Mouse (Mus musculus): Measurements from ENCODE around the gene Uroc1. TPM values are rescaled to one million over a fixed set of nuclear protein-coding genes. Genes with fewer than 3 reads are reported as not detected.

Uroc1 gene
- total RNA-seq, 2 experiments from 2014 or later: not detected

Other genes starting within 250 kb of the Uroc1 start
- not detected for gene Vmn1r50, start 231.9 kb upstream of the Uroc1 start, total RNA-seq (2021)
- gene Vmn1r51, start 210.7 kb upstream of the Uroc1 start, total RNA-seq (2021): not detected
- gene Vmn1r52, start 158.5 kb upstream of the Uroc1 start, total RNA-seq (2021): not detected
- not detected for gene V1ra8, start 130.5 kb upstream of the Uroc1 start, total RNA-seq (2021)
- not detected for gene Vmn1r53, start 108.8 kb upstream of the Uroc1 start, total RNA-seq (2021)
- not detected for gene Vmn1r54, start 87.0 kb upstream of the Uroc1 start, total RNA-seq (2021)
- not detected for gene BC048671, start 32.1 kb upstream of the Uroc1 start, total RNA-seq (2021)
- not detected for gene Chst13, start 8.1 kb upstream of the Uroc1 start, total RNA-seq (2021)
- gene Zxdc, start 36.2 kb downstream of the Uroc1 start, total RNA-seq (2021): 10 to 100 TPM; 15.7 to 18.0 TPM
- under 1 TPM in 1 of 2 experiments, not detected in 1; 0.41 TPM for gene Cfap100, start 95.5 kb downstream of the Uroc1 start, total RNA-seq (2021)
- 10 to 100 TPM; 15.6 to 38.7 TPM for gene Klf15, start 129.3 kb downstream of the Uroc1 start, total RNA-seq (2021)
- 1 to 10 TPM; 1.0 to 2.2 TPM for gene Aldh1l1, start 153.1 kb downstream of the Uroc1 start, total RNA-seq (2021)

All from heart, postnatal 10 days (tissue).